Mouse (Mus musculus) T-cell, adult 66 days (primary cell): ENCODE data around the gene Mlip. TPM values are rescaled to one million over a fixed set of nuclear protein-coding genes. Genes with fewer than 3 reads are reported as not detected.

Experiments
- total RNA-seq, 2 experiments: library from RNA; stranded (reverse); gene quantifications; 3 replicates in 1 of 2; 4 replicates in 1 of 2; pipeline ENCODE4 v1.2.4; 2023

Gene Mlip
- total RNA-seq, result not detected

GRCm38 (mm10) chr9:77352432-77353175 lies at the start of gene Mlip:
TSS of gene Mlip (minus strand) at chr9:77352969.

Other genes with a start within 250 kb of the Mlip start
- gene Lrrc1, start 191.9 kb upstream of the Mlip start, total RNA-seq, result 10 to 100 TPM; 23.9 to 26.8 TPM